Comparison of ENCODE assay signal across 19 mouse cellular contexts in the genomic region with DNA sequence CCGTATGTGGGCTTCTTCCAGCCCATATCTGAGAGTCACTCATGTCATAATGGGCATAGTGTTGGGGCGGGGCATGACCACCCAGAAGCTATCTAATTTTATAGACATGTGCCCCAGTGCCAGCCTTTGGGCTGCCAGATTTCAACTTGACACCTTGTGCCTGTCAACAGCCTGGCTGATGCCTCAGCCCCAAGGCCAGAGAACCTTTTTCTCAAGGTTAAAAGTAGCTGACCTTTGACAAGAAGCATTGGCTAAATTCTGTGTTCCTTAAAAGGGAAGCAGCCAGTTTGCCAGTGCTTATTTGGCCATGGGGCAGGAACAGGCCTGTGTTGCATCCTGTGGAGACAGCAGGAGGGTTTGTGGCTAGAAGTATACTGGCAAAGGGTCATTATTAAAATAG. TPM values are rescaled to one million over a fixed set of nuclear protein-coding genes. Genes with fewer than 3 reads are reported as not detected.
DNase-seq lines count a peak whose midpoint lies in the region; ATAC-seq and TF ChIP-seq lines count a peak whose summit lies in the region.
"Had no signal": no experiment of that assay in that cellular context is flagged by ENCODE, and none has a peak within 500 bp of the region (broad histone marks: within the 10 kb centered on the region; RNA-seq: fewer than 3 reads in every experiment).

No protein-coding gene starts in this region.

- TF ChIP-seq CTCF in gastrocnemius, adult 2 months (IDR thresholded peaks at IDR 0.05), result no peak

- no peaks in the 10 kb centered on the region for H3K36me3 ChIP-seq in heart, embryonic 11.5 days (ENCODE audit: control insufficient read depth, insufficient read depth, low read length)
- no peaks in the 10 kb centered on the region for H3K36me3 ChIP-seq in liver, embryonic 11.5 days (ENCODE audit: control insufficient read depth, insufficient read depth, low read length)
- no peaks in the 10 kb centered on the region for H3K36me3 ChIP-seq in kidney, embryonic 16.5 days (ENCODE audit: insufficient read depth, low read length)
- H3K36me3 ChIP-seq: forebrain, embryonic 12.5 days; limb, embryonic 10.5 days had no signal

- intact Hi-C loops in gastrocnemius, adult 2 months (cut with DNase I), result no loop called here
- intact Hi-C loops in heart, postnatal 10 days (cut with DNase I), result no loop called here

- WGBS in heart, embryonic 11.5 days (ENCODE audit: insufficient replicate concordance), result 38% methylated on average over 2 of the region's 2 CpGs
- WGBS in liver, embryonic 11.5 days, result 85% methylated on average over 2 of the region's 2 CpGs
- 84% methylated on average over 2 of the region's 2 CpGs for WGBS in kidney, embryonic 16.5 days

- no peak overlapping the region for H3K9ac ChIP-seq in heart, embryonic 11.5 days (ENCODE audit: low read depth, low read length)
- H3K9ac ChIP-seq in liver, embryonic 11.5 days (ENCODE audit: low read depth, low read length), result no peak overlapping the region
- no peak overlapping the region for H3K9ac ChIP-seq in kidney, embryonic 16.5 days (replicated peaks; ENCODE audit: low read length)
- H3K9ac ChIP-seq: forebrain, embryonic 12.5 days had no signal

- no peaks in the 10 kb centered on the region for H3K4me1 ChIP-seq in heart, embryonic 11.5 days (ENCODE audit: control insufficient read depth, insufficient read depth, low read length)
- no peaks in the 10 kb centered on the region for H3K4me1 ChIP-seq in liver, embryonic 11.5 days (replicated peaks; ENCODE audit: control insufficient read depth, insufficient read depth, low read length)
- no peaks in the 10 kb centered on the region for H3K4me1 ChIP-seq in kidney, embryonic 16.5 days (ENCODE audit: insufficient read depth, low read length)
- H3K4me1 ChIP-seq: forebrain, embryonic 12.5 days; limb, embryonic 10.5 days had no signal

- DNase-seq in gastrocnemius, adult 2 months, result peak; percentile 81
- peak; percentile 63 for DNase-seq in gastrocnemius, postnatal 25 days
- DNase-seq in heart, postnatal 10 days, result peak; percentile 66 to 71
- DNase-seq in liver, embryonic 11.5 days (ENCODE audit: low spot score), result no peak
- no peak for DNase-seq in neural tube, embryonic 10.5 days (ENCODE audit: extremely low spot score, low spot score)
- DNase-seq: B cell, adult 2 months; cerebellum, adult 9-10 months; kidney, adult 2 months; kidney, postnatal 25 days; lung, adult 18-20 months; lung, postnatal 14 days; midbrain, embryonic 14.5 days; thymus, adult 2 months had no signal

- ATAC-seq in heart, embryonic 11.5 days (replicated peaks; ENCODE audit: insufficient number of reproducible peaks, low FRiP score, low TSS enrichment), result no peak
- ATAC-seq in liver, embryonic 11.5 days (replicated peaks; ENCODE audit: low FRiP score), result no peak
- ATAC-seq in kidney, embryonic 16.5 days (ENCODE audit: low FRiP score, low TSS enrichment), result no peak

- no peaks in the 10 kb centered on the region for H3K27me3 ChIP-seq in heart, embryonic 11.5 days (ENCODE audit: control insufficient read depth, insufficient read depth, low read length)
- peaks cover 5% of the 10 kb centered on the region for H3K27me3 ChIP-seq in liver, embryonic 11.5 days (replicated peaks; ENCODE audit: control insufficient read depth, insufficient read depth, low read length)
- peaks cover 7% of the 10 kb centered on the region; the same call in 1 of the 2 replicates for H3K27me3 ChIP-seq in kidney, embryonic 16.5 days (ENCODE audit: insufficient read depth, low read length)

- peak overlapping the region; percentile 79 for H3K27ac ChIP-seq in gastrocnemius, adult 2 months
- peak overlapping the region; percentile 85 for H3K27ac ChIP-seq in heart, embryonic 11.5 days (ENCODE audit: low read depth, low read length)
- H3K27ac ChIP-seq in liver, embryonic 11.5 days (ENCODE audit: low read depth, low read length), result no peak overlapping the region
- no peak overlapping the region for H3K27ac ChIP-seq in kidney, embryonic 16.5 days (ENCODE audit: low read length)
- H3K27ac ChIP-seq: forebrain, embryonic 12.5 days; left cerebral cortex, adult 2 months; limb, embryonic 10.5 days had no signal

- H3K4me2 ChIP-seq in heart, embryonic 11.5 days, result no peak overlapping the region
- H3K4me2 ChIP-seq in liver, embryonic 11.5 days, result no peak overlapping the region
- H3K4me2 ChIP-seq in kidney, embryonic 16.5 days (replicated peaks; ENCODE audit: low read depth, low read length), result no peak overlapping the region
- H3K4me2 ChIP-seq: forebrain, embryonic 12.5 days had no signal

- peak overlapping the region; percentile 51 for H3K4me3 ChIP-seq in gastrocnemius, adult 2 months
- no peak overlapping the region for H3K4me3 ChIP-seq in heart, embryonic 11.5 days (ENCODE audit: low read depth, low read length)
- no peak overlapping the region for H3K4me3 ChIP-seq in liver, embryonic 11.5 days (ENCODE audit: low read depth, low read length)
- no peak overlapping the region for H3K4me3 ChIP-seq in kidney, embryonic 16.5 days (ENCODE audit: low read length)
- H3K4me3 ChIP-seq: forebrain, embryonic 12.5 days; left cerebral cortex, adult 2 months; limb, embryonic 10.5 days; megakaryocyte, embryonic 14.5 days had no signal

- H3K9me3 ChIP-seq in heart, embryonic 11.5 days (replicated peaks; ENCODE audit: control insufficient read depth, low read length), result no peaks in the 10 kb centered on the region
- no peaks in the 10 kb centered on the region for H3K9me3 ChIP-seq in liver, embryonic 11.5 days (ENCODE audit: control insufficient read depth, low read length)
- no peaks in the 10 kb centered on the region for H3K9me3 ChIP-seq in kidney, embryonic 16.5 days (ENCODE audit: low read length)
- H3K9me3 ChIP-seq: forebrain, embryonic 12.5 days; limb, embryonic 10.5 days; megakaryocyte, embryonic 14.5 days had no signal

RNA-seq across cellular contexts. Expression of a gene that starts 45.7 kb away (rescaled TPM):
- total RNA-seq in gastrocnemius, adult 2 months (2021), result under 1 TPM; 0.25 to 0.26 TPM
- total RNA-seq in gastrocnemius, postnatal 25 days (2021), result under 1 TPM; 0.20 to 0.24 TPM
- polyA plus RNA-seq in heart, embryonic 11.5 days (2014; fragmentation: Nextera tagmentation; extraction: Ambion mirVana), result 0.34 and 0.49 TPM in 2 replicates
- total RNA-seq in heart, postnatal 10 days (2021), result under 1 TPM; 0.38 to 0.50 TPM
- 0.18 and 0.22 TPM in 2 replicates for polyA plus RNA-seq in liver, embryonic 11.5 days (2014; fragmentation: Nextera tagmentation; extraction: Ambion mirVana)
- 0.39 and 0.45 TPM in 2 replicates for polyA plus RNA-seq in kidney, embryonic 16.5 days (2015; fragmentation: Nextera tagmentation; extraction: Ambion mirVana)

Comparison
In these comparisons a context has a peak if more than half of its experiments do, and no peak if none do; other contexts are left out.
1. DNase-seq: peak in gastrocnemius, adult 2 months (single experiment), gastrocnemius, postnatal 25 days (single experiment) and heart, postnatal 10 days (2 of 2); none in liver, embryonic 11.5 days (single experiment) and neural tube, embryonic 10.5 days (single experiment).
2. H3K27ac ChIP-seq: peak in gastrocnemius, adult 2 months (single experiment) and heart, embryonic 11.5 days (single experiment); none in liver, embryonic 11.5 days (single experiment) and kidney, embryonic 16.5 days (single experiment).